Mouse (Mus musculus) adipocyte (in vitro differentiated cells): ENCODE data around the gene Gm20908.
"Not testable (repeated sequence)": the region's sequence is repeated elsewhere in the genome, so short reads cannot be mapped to it uniquely, and the experiment has no call there.

ENCODE experiments used
- DNase-seq: peaks from one replicate; pipeline ENCODE4 v3.0.0-alpha.2; 2016; ENCODE audit warnings: low spot score

The Gm20908 gene

DNA sequence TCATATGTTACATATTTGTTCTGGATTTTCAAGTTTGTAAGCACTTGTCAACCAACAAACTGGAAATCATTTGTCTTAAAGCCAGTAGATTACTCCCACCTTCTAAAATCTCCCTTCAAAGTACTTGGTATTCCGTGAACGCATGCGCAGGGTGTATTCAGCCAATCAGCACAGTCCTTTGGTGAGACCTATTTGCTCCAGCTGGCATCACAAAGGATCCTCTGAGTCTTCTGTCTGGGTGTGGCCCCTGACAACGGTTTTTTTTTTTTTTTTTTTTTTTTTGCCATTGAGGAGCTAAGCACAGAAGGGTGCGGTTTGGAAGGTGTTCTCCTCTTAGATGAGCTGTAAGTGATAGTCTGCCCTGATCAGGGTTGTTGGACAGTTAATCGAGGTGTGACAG lies at the start of gene Gm20908:
Gene Gm20908, plus strand, starts transcription at position 301 of the 400 bp plus-strand sequence.
- not testable (repeated sequence) for DNase-seq
